Mouse (Mus musculus): ENCODE data around the gene Hydin.
"Not testable (repeated sequence)": the region's sequence is repeated elsewhere in the genome, so short reads cannot be mapped to it uniquely, and the experiment has no call there.

The Hydin gene

DNA sequence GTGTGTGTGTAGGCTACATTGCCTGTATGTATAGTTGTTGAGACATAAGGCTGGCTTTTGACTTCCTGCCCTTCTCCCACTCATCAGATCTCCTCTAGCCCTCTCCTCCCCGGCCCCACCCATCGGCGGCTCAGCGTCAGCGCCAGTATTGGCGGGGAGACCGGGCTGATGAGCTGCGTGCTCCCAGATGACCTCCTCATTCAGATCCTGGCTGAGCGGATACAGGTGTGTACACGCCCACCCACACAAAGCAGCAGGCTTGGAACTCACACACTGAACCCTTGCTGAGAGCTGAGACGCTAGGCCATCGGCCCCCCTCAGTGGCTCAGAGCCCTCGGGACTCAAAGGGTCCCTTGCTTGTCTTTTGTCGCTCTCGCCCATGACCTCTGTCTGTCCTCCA lies 256.2 kb downstream of the Hydin start:
- DNase-seq (ENCODE audit: low spot score) = no peak

DNA sequence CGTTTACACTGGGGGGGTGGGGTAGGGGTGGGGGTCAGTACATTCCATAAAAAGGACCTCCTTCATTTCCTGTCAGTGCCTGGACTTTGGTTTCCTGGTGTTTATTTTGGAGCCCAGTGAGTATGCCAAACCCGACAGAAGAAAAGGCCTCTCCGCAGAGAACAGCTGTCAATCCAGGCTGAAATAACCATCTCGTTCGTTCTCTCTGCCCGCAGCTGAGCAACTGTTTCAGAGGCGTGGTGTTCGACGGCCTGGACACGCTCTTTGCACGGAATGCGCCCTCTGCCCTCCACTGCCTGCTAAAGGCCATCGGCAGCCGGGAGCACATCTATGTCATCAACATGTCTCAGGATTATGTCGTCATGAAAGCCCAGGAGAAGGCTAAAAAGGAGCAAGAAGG lies 258.5 kb downstream of the Hydin start:
- no peak for DNase-seq (ENCODE audit: low spot score)

DNA sequence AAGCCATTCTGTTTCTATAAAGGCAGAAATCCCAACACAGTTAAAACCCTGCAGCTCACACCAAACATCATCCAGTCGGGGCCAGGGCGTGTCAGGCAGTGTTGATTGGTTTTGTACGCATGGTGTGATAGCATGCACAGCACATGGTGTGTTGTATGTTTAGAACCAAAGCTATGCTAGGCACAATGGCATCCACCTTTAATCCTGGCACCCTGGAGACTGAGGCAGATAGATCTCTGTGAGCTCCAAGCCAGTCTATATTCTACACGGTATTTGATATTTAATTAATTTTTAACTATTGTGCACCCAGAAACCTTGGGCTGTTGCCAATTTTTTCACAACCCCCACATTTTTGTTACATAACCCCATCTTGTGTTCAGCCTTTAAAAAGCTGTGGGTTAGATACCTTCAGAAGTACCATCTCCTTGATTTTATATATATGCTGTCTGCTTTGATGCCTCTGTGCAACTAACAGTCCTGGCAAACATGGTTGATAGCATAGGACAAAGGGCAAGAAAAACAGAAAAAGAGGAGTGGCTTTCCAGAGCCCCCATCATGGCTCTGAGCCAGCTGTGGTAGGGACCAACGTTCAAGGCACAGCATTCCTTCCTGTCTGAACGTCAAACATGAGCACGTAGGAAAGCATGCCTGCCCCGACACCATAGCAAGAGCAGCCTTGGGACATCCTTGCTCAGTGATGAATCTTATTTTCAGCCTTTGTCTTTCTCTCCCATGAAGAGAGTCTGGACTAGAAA lies 263.4 kb downstream of the Hydin start:
- DNase-seq (ENCODE audit: low spot score) = no peak

DNA sequence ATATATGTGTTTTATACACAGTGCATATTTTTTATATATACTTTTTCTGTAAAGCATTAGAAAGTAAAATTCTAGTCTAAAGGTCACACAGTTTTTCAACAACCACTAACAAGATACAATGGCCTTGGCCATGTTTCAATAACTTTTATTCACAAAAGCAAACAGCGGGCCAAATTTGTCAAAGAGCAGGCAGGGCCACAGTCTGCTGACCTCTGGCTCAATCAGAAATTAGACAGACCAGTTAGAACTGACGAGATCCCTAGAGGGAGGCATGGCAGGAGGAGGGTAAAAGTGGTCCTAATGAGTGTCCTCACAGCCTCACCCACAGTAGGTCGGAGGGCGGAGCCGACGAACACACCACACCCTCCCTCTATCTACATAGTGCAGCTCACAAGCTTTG lies 267.0 kb downstream of the Hydin start:
- no peak for DNase-seq (ENCODE audit: low spot score)

DNA sequence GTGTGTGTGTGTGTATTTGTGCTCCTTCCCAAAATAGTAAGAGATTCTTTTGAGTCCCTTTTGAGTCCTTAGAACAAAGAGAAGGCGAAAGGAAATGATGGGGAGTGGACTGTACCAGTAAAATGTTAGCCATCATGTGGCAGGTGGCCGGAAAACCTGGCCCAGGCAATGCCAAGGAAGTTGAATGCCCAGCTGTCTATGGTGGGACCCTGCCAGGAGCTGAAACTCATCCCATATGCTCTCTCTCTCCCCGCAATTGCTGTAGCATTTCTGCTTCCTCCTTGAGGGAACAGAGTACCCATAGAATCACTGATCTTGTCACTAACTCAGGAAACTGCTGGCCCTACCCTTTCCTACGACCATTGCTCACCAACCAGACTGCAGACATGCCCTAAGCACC lies 271.1 kb downstream of the Hydin start:
- no peak for DNase-seq (ENCODE audit: low spot score)

DNA sequence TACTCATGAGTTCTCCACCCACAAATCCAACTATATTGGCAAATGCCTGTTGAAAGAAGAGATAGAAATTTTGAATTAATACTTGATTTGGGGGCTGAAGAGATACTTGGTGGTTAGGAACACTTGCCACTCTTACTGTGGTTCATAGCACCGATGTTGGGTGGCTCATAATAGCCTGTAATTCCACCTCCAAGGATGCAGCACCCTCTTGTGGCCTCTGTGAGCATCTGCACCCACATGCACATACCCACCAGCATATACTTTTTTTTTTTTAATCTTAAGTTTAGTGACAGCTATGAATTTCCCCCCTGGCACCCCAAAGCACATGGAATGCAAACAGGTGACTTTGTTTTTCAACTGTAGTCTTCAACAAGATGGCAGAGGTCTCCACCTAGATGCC lies 283.6 kb downstream of the Hydin start:
- DNase-seq (ENCODE audit: low spot score) = no peak

GRCm38 (mm10) chr8:110552111-110552510 lies 285.3 kb downstream of the Hydin start:
- DNase-seq (ENCODE audit: low spot score) = not testable (repeated sequence)

GRCm38 (mm10) chr8:110592641-110593040 lies 325.9 kb downstream of the Hydin start:
- no peak for DNase-seq (ENCODE audit: low spot score)

GRCm38 (mm10) chr8:110594164-110594563 lies 327.4 kb downstream of the Hydin start:
- no peak for DNase-seq (ENCODE audit: low spot score)

DNA sequence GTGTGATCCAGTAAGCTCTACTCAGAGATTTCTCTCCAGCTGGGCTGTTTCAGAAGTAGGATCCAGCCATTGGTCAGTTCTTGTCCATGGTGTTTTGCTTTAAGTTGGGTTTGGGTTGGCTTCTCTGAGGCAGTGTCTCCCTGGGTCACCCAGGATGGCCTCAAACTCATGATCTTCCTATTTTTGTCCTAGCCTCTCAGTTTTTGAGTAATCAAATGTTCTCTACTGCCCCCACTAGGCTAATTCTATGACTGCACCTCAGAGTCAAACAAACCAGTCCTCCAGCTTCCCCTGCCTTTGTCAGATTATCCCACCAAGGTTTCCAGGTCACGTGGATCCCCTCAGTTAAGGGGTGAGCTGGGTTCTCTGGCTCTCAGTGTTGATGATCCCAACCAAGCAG lies 337.8 kb downstream of the Hydin start:
- DNase-seq (ENCODE audit: low spot score) = no peak

- no peak for DNase-seq (ENCODE audit: low spot score)
Measured at GRCm38 (mm10) chr8:110605401-110606015, 338.7 kb downstream of the Hydin start.

- no peak for DNase-seq (ENCODE audit: low spot score)
Measured at GRCm38 (mm10) chr8:110615730-110616129, 349.0 kb downstream of the Hydin start.

- DNase-seq (ENCODE audit: low spot score) = no peak
Measured at GRCm38 (mm10) chr8:110617801-110618358, 351.1 kb downstream of the Hydin start.

- peak; percentile 94 for DNase-seq (ENCODE audit: low spot score)
Measured at GRCm38 (mm10) chr8:110618391-110619207, 351.8 kb downstream of the Hydin start, which contains the start of gene Vac14. Gene Vac14 (plus strand): TSS chr8:110618585.

- DNase-seq (ENCODE audit: low spot score) = no peak
Measured at GRCm38 (mm10) chr8:110619208-110619574, 352.4 kb downstream of the Hydin start.

DNA sequence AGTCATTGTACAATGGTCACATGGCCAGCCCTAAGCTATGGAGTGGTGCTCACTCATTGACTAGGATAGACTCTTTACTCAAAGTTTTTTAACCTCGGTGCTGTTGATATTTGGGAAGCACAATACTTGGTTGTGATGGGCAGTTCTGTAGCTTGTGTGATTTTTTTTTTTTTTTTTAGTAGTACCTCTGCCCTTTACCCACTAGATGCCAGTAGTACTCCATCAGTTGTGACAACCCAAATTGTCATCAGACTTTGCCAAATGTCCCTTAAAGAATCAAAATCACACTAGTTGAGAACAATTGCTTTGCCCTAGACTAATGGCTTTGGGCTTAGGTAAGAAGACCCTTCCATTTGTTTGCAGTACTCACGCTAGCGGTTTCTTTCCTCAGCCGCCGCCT lies 353.1 kb downstream of the Hydin start:
- DNase-seq (ENCODE audit: low spot score) = no peak

GRCm38 (mm10) chr8:110626431-110626830 lies 359.7 kb downstream of the Hydin start:
- no peak for DNase-seq (ENCODE audit: low spot score)

DNA sequence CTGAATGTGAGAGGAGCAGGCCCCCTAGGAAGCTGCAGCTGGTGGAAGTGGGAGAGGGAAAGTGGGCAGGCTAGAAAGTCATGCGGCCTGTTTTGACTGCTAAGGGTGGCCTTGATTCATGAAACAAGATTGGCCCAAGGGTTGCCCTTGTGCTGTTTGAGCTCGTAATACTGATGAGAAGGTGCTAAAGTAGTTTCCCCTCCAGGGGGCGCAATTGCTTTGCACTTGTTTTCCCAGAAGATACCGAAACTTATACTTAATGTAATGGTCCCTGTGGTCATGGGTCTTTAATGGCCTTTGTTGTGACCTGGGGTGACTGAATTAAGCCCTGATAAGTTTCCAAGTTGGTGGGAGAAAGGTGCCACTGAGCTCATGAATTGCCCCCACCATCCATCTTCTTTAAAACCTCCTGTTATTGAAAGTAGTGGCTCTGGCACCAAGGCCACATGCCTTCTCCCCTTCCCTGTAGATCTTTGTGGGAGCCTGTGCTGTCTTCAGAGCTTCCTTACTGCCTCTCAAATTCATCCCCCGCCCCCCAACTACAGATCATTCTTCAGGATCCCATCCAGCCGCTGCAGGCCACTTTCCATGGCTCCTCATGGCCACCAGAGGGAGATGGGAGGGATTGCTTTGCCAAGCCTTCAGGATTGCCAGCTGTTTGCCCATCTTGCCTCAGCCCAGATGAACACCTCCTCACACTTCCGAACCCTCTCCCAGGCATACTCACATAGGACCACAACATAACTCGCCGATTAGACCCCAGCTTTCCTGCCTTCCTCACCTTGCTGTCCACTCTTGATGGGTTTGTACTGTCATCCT lies 362.7 kb downstream of the Hydin start:
- no peak for DNase-seq (ENCODE audit: low spot score)

DNA sequence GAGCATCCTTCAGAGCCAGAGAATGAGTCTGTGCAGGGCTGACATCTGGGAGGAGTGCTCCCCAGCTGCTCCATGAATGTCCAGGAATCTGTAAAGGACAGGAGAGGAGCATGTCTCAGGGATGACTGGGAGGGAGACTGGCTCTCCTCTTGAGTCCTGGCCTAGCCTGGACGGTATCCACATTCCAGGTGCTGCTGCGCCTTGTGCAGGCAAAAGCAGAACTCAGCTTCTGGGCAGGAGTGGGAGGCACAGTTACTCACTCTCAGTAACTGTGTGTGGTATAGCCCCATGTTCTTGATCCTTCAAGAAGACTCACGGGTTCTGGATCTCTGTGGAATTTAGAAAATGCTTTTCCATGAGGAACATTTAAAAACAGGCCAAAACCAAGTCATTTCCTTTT lies 363.3 kb downstream of the Hydin start:
- DNase-seq (ENCODE audit: low spot score) = no peak

GRCm38 (mm10) chr8:110630571-110631071 lies 363.8 kb downstream of the Hydin start:
- peak; percentile 46 for DNase-seq (ENCODE audit: low spot score)

GRCm38 (mm10) chr8:110631201-110631600 lies 364.4 kb downstream of the Hydin start:
- DNase-seq (ENCODE audit: low spot score) = no peak

- DNase-seq (ENCODE audit: low spot score) = no peak
Measured at GRCm38 (mm10) chr8:110633814-110634213, 367.0 kb downstream of the Hydin start.

All from ovary, adult 18-20 months (tissue).